Mouse (Mus musculus) adrenal gland, adult 2 months (tissue): ENCODE results near the gene Vmn2r67. TPM values are rescaled to one million over a fixed set of nuclear protein-coding genes. Genes with fewer than 3 reads are reported as not detected.
"Not testable (repeated sequence)": the region's sequence is repeated elsewhere in the genome, so short reads cannot be mapped to it uniquely, and the experiment has no call there.

Experiments
- DNase-seq: peaks from one replicate; pipeline ENCODE4 v3.0.0; 2021
- long read RNA-seq: library from polyadenylated mRNA; stranded (forward); transcript quantifications from one replicate; pipeline ENCODE4 v2.0.0, GENCODE M21; 2021
- polyA plus RNA-seq: library from polyadenylated mRNA; depleted of rRNA; stranded (reverse); fragments of >200 nt; gene quantifications from 2 replicates; pipeline ENCODE4 v1.2.3, GENCODE M21; 2012; rRNA removed
- total RNA-seq, 2 experiments: library from RNA; stranded (reverse); gene quantifications; 2 replicates each; pipeline ENCODE4 v1.2.3; 2021

Vmn2r67 gene
- total RNA-seq (not detected), polyA plus RNA-seq (not detected in 2 replicates)
- long read RNA-seq, result 0 reads

DNA sequence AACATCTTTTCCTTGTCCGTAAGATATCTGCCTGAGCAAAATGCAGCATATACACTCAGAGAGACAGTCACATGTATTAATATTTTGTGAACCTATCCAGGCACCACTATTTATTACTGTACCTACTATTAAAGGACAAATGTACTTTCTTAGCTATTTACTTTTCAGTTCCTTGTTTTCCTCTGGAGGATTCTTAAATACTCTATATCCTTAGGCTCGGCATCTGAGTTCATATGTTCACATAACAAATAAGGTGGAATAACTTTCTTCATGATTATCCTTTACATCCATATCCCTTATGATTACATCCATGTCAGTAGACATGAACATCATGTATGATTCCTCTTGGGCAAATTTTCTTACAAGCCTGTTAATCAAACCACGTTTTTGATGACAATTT is at the start of gene Vmn2r67:
Gene Vmn2r67, minus strand, starts transcription at position 101 of the 400 bp plus-strand sequence.
- DNase-seq, result no peak

DNA sequence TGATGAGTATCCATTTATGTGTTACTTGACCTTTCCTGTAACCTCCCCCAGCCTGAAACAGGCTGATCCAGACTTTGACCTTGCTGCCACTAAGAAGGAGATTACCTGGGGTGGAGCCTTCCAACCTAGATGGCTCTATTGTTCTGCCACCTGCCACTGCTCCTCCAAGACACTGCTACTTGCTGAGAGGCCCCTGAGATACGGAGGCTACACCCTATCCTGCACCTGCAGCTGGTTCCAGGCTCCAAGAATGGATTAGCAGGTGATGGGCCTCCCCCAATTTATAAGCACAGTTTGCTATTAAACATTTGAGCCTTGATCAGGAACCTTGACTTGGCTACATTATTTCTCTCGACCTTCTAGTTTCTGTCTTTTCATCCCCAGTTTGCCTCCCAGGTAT is 51.3 kb downstream of the Vmn2r67 start:
- not testable (repeated sequence) for DNase-seq

Other genes with a start within 250 kb of the Vmn2r67 start
- gene Vmn2r65, start 191.9 kb downstream of the Vmn2r67 start, total RNA-seq, result not detected
- gene Vmn2r65, start 191.9 kb downstream of the Vmn2r67 start, polyA plus RNA-seq, result not detected in 2 replicates
- gene Vmn2r66, start 143.7 kb downstream of the Vmn2r67 start, total RNA-seq, result not detected
- gene Vmn2r66, start 143.7 kb downstream of the Vmn2r67 start, polyA plus RNA-seq, result not detected in 2 replicates
- gene Vmn2r68, start 81.8 kb upstream of the Vmn2r67 start, total RNA-seq, result not detected
- not detected in 2 replicates for gene Vmn2r68, start 81.8 kb upstream of the Vmn2r67 start, polyA plus RNA-seq